Mouse (Mus musculus): ENCODE data around the gene Cops3. TPM values are rescaled to one million over a fixed set of nuclear protein-coding genes. Genes with fewer than 3 reads are reported as not detected.

The Cops3 gene
- polyA plus RNA-seq, 1 experiment: 43.1 TPM

DNA sequence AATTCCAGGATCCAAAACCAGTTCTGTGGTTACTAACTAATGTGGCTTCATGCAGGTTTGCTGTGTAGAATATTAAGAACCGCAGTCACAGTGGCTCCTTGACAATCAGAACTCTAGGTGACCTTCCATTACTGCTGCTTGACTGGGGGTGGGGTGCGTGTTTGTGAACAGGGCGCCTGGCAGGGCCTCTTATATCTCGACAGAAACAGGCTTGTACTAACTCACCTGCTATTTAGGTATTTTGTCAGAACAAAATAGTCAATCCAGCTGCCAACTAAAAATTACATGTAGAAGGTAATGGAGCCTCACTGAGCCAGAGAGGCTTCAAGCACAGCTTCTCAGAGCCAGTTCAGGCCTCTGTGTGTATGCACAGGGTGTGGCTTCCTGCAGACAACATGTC is 59.4 kb downstream of the Cops3 start:
- TF ChIP-seq POLR2A (IDR thresholded peaks at IDR 0.05; ENCODE audit: borderline replicate concordance, low read depth, low read length) (no peak), CTCF (IDR thresholded peaks at IDR 0.05; ENCODE audit: low read depth, low read length) (no peak)
- Histone ChIP-seq H3K4me3 (ENCODE audit: insufficient read depth, low read length) (no peak overlapping the region), H3K4me1 (ENCODE audit: control insufficient read depth, insufficient read depth, low read length) (no peaks in the 10 kb centered on the region), H3K27ac (ENCODE audit: insufficient read depth, low read depth, low read length) (no peak overlapping the region)

DNA sequence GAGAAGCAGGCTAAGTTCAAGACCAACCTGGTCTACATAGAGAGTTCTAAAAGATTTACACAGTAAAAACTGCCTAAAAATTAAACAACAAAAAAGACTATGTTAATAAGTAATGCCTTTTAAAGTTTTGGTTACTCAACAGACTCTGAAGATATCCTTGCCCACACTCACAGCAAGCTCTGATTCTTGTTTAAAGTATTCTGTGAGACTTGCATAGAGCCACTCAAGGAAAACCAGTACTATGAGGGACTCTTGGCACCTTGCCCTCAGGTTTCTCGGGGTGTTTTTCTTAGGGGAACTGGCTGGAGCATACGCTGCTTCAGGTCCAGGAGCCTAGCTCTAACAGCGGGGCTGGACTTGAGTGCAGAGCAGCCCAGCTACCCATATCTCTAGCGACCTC is 60.2 kb downstream of the Cops3 start:
- Histone ChIP-seq H3K4me1 (ENCODE audit: control insufficient read depth, insufficient read depth, low read length) (peaks cover 3% of the 10 kb centered on the region), H3K4me3 (ENCODE audit: insufficient read depth, low read length) (no peak overlapping the region)
- TF ChIP-seq CTCF (IDR thresholded peaks at IDR 0.05; ENCODE audit: low read depth, low read length) (no peak), POLR2A (IDR thresholded peaks at IDR 0.05; ENCODE audit: borderline replicate concordance, low read depth, low read length) (no peak)

DNA sequence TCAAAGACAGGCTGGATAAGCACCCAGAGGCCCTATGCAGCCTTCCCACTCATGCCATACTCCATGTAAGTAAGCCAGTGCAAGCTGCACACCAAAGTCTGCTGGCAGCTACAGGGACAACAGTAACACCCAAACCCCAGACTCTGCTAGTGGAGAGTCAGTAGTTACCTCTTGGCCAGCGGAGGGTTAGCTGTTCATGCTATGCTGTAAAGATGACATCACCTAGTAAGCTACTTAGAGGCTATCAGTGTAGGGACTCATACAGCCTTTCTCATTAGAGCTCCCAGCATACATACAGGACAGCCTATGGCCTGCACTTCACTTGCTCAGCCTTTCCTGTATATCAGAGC is 60.8 kb downstream of the Cops3 start:
- Histone ChIP-seq H3K4me1 (ENCODE audit: control insufficient read depth, insufficient read depth, low read length) (peaks cover 6% of the 10 kb centered on the region), H3K4me3 (ENCODE audit: insufficient read depth, low read length) (no peak overlapping the region), H3K27ac (ENCODE audit: insufficient read depth, low read depth, low read length) (no peak overlapping the region)
- TF ChIP-seq POLR2A (IDR thresholded peaks at IDR 0.05; ENCODE audit: borderline replicate concordance, low read depth, low read length) (no peak), CTCF (IDR thresholded peaks at IDR 0.05; ENCODE audit: low read depth, low read length) (no peak)

More for the DNA sequence above, 60.2 kb downstream of the Cops3 start:
- no peak overlapping the region for H3K27ac ChIP-seq (ENCODE audit: insufficient read depth, low read depth, low read length)

DNA sequence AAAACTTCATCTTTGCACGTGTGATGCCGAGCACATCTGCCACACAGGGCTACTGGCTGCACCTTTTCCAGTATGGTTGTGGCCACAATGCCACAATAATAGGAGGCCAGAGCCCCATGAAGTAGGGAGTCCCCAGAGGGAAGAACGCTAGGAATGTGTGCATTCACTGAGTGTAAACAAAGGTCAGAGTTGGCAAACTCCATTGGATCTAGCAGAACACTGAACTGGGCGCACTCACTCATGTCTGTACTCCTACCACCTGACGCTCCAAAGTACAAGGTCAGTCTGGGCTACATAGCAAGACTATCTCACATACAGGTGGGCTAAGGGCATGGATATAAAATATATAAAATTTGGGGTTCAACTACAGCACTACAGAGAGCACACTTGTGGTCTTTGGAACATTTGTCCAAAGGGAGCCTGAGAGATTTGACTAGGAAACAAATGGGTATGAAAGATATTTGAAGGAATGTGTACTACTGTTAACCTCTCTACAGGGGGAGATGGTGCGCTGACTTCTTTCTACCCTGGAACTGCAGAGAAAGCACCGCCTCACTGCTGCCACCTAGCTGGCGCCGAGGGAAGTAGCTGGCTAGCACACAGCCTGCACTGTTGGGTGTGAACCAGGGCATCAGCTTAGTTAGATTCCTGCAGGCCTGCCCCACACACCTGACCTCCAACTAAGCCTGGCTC is 61.3 kb downstream of the Cops3 start:
- TF ChIP-seq POLR2A (IDR thresholded peaks at IDR 0.05; ENCODE audit: borderline replicate concordance, low read depth, low read length) (no peak), CTCF (IDR thresholded peaks at IDR 0.05; ENCODE audit: low read depth, low read length) (peak; percentile 68)
- Histone ChIP-seq H3K4me3 (ENCODE audit: insufficient read depth, low read length) (no peak overlapping the region), H3K27ac (ENCODE audit: insufficient read depth, low read depth, low read length) (no peak overlapping the region), H3K4me1 (ENCODE audit: control insufficient read depth, insufficient read depth, low read length) (peaks cover 6% of the 10 kb centered on the region)

DNA sequence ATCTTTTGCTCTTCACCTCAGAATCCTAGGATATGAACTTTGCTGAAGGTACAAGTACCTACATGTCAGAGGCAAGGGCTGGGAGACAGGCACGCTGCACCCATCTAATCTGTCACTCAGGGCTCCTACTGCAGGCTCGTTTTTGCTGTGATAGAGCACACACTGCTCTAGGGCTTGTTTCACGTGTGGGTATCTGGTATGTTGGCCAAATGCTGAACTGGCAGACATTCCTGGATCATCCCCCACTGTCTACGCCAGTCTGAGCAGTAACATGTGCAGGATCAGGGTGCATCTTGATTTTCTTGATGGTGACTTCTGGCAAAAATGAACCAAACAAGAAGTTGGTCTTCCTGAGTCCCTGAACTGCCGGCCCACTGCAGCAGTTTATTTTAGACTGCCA is 62.4 kb downstream of the Cops3 start:
- Histone ChIP-seq H3K4me3 (ENCODE audit: insufficient read depth, low read length) (no peak overlapping the region), H3K4me1 (ENCODE audit: control insufficient read depth, insufficient read depth, low read length) (peaks cover 6% of the 10 kb centered on the region), H3K27ac (ENCODE audit: insufficient read depth, low read depth, low read length) (no peak overlapping the region)
- TF ChIP-seq POLR2A (IDR thresholded peaks at IDR 0.05; ENCODE audit: borderline replicate concordance, low read depth, low read length): no peak

DNA sequence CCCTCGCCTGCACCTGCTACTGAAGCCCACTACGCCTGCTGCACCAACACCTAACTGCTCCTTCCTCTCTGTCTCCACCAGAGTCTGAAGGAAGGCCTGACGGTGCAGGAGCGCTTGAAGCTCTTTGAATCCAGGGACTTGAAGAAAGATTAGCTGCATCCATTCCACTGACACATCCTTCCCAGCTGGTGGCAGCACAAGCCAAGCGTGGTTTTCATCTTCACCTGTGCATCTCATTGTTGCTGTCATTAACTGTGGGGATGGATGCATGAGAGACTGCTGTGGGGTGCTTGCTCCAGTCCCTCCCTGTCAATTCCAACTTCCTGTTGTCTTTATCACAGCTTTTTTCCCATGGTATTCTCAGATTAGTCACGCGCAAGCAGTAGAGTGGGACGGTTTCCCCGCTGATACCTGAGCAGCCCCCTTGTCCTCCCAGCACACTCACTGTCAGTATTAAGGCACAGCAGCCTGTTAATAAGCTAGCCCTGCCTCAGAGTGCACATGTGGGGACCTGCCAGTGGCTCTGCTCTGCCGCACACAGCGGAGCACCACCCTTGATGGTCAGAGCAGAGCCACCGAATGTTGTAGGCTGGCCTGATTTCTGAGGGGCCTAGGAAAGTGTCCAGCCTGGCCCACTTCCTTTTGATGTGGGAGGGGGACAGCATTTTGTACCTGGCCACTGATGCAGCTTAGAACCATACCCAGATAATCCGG is 64.0 kb downstream of the Cops3 start:
- TF ChIP-seq POLR2A (IDR thresholded peaks at IDR 0.05; ENCODE audit: borderline replicate concordance, low read depth, low read length) (no peak), CTCF (IDR thresholded peaks at IDR 0.05; ENCODE audit: low read depth, low read length) (no peak)
- Histone ChIP-seq H3K27ac (ENCODE audit: insufficient read depth, low read depth, low read length) (no peak overlapping the region), H3K4me3 (ENCODE audit: insufficient read depth, low read length) (no peak overlapping the region), H3K4me1 (ENCODE audit: control insufficient read depth, insufficient read depth, low read length) (peaks cover 6% of the 10 kb centered on the region)

DNA sequence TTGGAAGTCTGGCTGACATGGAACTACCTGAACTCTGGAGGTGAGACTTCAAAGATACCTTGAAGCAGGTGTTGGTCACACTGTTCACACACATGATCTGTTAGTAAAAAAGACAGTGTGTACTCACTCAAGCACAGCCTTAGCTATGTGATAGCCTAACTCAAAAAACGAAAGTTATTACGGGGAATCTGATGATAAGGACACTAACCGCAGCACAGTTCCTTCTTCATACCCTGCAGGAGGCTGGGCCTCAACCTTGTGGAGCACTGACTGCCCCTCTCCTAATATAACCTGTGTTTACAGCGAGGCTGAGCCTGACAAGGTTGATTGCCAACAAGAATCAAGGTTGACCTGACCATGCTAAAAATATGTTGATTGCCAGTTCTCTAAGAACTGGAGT is 65.1 kb downstream of the Cops3 start:
- peaks cover 6% of the 10 kb centered on the region for H3K4me1 ChIP-seq (ENCODE audit: control insufficient read depth, insufficient read depth, low read length)
- TF ChIP-seq CTCF (IDR thresholded peaks at IDR 0.05; ENCODE audit: low read depth, low read length): no peak
- no peak for TF ChIP-seq POLR2A (IDR thresholded peaks at IDR 0.05; ENCODE audit: borderline replicate concordance, low read depth, low read length)

DNA sequence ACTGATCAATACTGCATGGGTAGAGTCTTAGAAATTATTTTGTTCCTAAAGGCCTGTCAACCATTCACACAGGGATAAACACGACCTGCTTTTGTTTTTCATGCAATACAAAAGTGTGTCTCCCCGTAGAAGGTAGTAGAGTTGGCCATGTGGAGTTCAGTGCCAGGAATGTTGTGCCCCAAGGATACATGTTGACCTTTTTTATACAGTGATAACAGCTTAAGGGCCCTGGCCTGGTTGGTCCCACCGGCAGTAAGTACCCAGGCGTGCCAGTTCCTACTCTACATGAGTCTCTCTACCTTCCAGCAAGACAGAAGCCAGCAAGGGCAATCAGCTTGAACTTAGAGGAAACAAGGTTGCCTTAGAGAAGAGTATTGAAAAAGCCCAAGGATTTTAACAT is 66.7 kb downstream of the Cops3 start:
- TF ChIP-seq POLR2A (IDR thresholded peaks at IDR 0.05; ENCODE audit: borderline replicate concordance, low read depth, low read length) (no peak), CTCF (IDR thresholded peaks at IDR 0.05; ENCODE audit: low read depth, low read length) (no peak)
- no peak overlapping the region for H3K4me3 ChIP-seq (ENCODE audit: insufficient read depth, low read length)
- no peak overlapping the region for H3K27ac ChIP-seq (ENCODE audit: insufficient read depth, low read depth, low read length)
- peaks cover 6% of the 10 kb centered on the region for H3K4me1 ChIP-seq (ENCODE audit: control insufficient read depth, insufficient read depth, low read length)

More for the DNA sequence above, 65.1 kb downstream of the Cops3 start:
- H3K4me3 ChIP-seq (ENCODE audit: insufficient read depth, low read length): no peak overlapping the region
- H3K27ac ChIP-seq (ENCODE audit: insufficient read depth, low read depth, low read length): no peak overlapping the region

DNA sequence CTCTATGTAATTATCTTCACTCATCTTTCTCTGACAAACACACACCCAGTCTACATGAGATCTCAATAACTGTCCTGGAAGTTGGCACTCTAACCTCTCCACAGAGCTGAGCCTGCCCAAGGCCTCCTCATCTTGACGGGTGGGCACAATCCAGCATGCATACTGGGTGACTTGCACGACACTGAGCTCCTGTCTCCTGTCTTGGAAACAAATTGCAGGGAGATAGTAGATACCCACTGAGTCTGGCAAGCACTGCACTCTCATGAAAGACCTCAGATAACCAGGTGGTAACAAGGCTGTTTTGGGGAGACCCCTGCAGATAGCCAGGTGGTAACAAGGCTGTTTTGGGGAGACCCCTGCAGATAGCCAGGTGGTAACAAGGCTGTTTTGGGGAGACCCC is 67.3 kb downstream of the Cops3 start:
- Histone ChIP-seq H3K27ac (ENCODE audit: insufficient read depth, low read depth, low read length) (no peak overlapping the region), H3K4me1 (ENCODE audit: control insufficient read depth, insufficient read depth, low read length) (peaks cover 6% of the 10 kb centered on the region), H3K4me3 (ENCODE audit: insufficient read depth, low read length) (no peak overlapping the region)
- TF ChIP-seq POLR2A (IDR thresholded peaks at IDR 0.05; ENCODE audit: borderline replicate concordance, low read depth, low read length): no peak
- TF ChIP-seq CTCF (IDR thresholded peaks at IDR 0.05; ENCODE audit: low read depth, low read length): no peak

DNA sequence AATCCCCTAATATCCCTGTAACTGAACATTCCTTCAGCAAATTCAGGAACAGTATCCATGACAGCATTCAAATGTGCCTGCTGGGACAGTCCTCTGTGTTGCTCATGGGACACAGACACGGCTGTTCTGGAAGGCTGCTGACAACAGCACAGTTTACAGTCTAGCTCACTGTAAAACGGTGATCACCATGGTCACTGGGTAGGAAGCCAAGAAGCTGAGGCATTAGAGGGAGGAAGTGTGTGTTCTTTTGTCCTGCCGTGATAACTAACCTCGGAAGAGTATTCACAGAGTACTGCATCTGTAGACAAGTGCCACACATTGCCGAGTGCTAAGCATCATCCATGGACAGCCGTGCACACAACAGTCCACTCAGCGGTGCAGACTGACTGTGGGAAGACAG is 68.9 kb downstream of the Cops3 start:
- peaks cover 6% of the 10 kb centered on the region for H3K4me1 ChIP-seq (ENCODE audit: control insufficient read depth, insufficient read depth, low read length)
- H3K4me3 ChIP-seq (ENCODE audit: insufficient read depth, low read length): no peak overlapping the region
- no peak overlapping the region for H3K27ac ChIP-seq (ENCODE audit: insufficient read depth, low read depth, low read length)
- TF ChIP-seq POLR2A (IDR thresholded peaks at IDR 0.05; ENCODE audit: borderline replicate concordance, low read depth, low read length) (no peak), CTCF (IDR thresholded peaks at IDR 0.05; ENCODE audit: low read depth, low read length) (no peak)

Measured in bone marrow macrophage, adult 2 months (primary cell).